Comparison of ENCODE assay signal across 12 mouse cellular contexts in genomic region chr11:102810721-102811485, GRCm38 (mm10). TPM values are rescaled to one million over a fixed set of nuclear protein-coding genes. Genes with fewer than 3 reads are reported as not detected.
A peak's percentile ranks its signal among the peaks of the same experiment; 100 is the strongest.
DNase-seq lines count a peak whose midpoint lies in the region; ATAC-seq and TF ChIP-seq lines count a peak whose summit lies in the region.
"Had no signal": no experiment of that assay in that cellular context is flagged by ENCODE, and none has a peak within 500 bp of the region (broad histone marks: within the 10 kb centered on the region; RNA-seq: fewer than 3 reads in every experiment).

No protein-coding gene starts in this region.

- peaks cover 22% of the 10 kb centered on the region for H3K4me1 ChIP-seq in heart, postnatal 0 days (ENCODE audit: control insufficient read depth, insufficient read depth)
- H3K4me1 ChIP-seq: liver, embryonic 13.5 days had no signal

- H3K27me3 ChIP-seq in heart, postnatal 0 days (ENCODE audit: control insufficient read depth, insufficient read depth, low read length) = no peaks in the 10 kb centered on the region
- H3K27me3 ChIP-seq: embryonic facial prominence, embryonic 15.5 days; hindbrain, embryonic 13.5 days had no signal

- peak overlapping the region; percentile 34; the same call in 1 of the 2 replicates for H3K27ac ChIP-seq in heart, postnatal 0 days (ENCODE audit: low read depth)
- H3K27ac ChIP-seq: embryonic facial prominence, embryonic 15.5 days; hindbrain, embryonic 13.5 days; liver, embryonic 13.5 days had no signal

- TF ChIP-seq CTCF in heart, postnatal 0 days (IDR thresholded peaks at IDR 0.05; ENCODE audit: low read depth) = no peak

- H3K36me3 ChIP-seq in heart, postnatal 0 days (replicated peaks; ENCODE audit: control insufficient read depth, insufficient read depth, low read length) = peaks cover 8% of the 10 kb centered on the region; the same call in 1 of the 2 replicates
- H3K36me3 ChIP-seq: liver, embryonic 13.5 days had no signal

- no peaks in the 10 kb centered on the region for H3K9me3 ChIP-seq in heart, postnatal 0 days (replicated peaks; ENCODE audit: control insufficient read depth, low read length)
- H3K9me3 ChIP-seq: embryonic facial prominence, embryonic 15.5 days; hindbrain, embryonic 13.5 days; liver, embryonic 13.5 days had no signal

- no peak overlapping the region for H3K4me3 ChIP-seq in heart, postnatal 0 days (ENCODE audit: low read depth, low read length)
- H3K4me3 ChIP-seq: embryonic facial prominence, embryonic 15.5 days; hindbrain, embryonic 13.5 days; liver, embryonic 13.5 days had no signal

- no peak overlapping the region for H3K4me2 ChIP-seq in heart, postnatal 0 days (ENCODE audit: low read depth, low read length)
- H3K4me2 ChIP-seq: embryonic facial prominence, embryonic 15.5 days; hindbrain, embryonic 13.5 days; liver, embryonic 13.5 days had no signal

- TF ChIP-seq EP300 in heart, postnatal 0 days (IDR thresholded peaks at IDR 0.05; ENCODE audit: low read depth) = no peak

- DNase-seq in heart, postnatal 0 days (ENCODE audit: low spot score) = no peak
- no peak for DNase-seq in heart, adult 9 months (ENCODE audit: low spot score in 2 of 2)
- DNase-seq in retina, postnatal 1 day = peak; percentile 22
- no peak for DNase-seq in retina, embryonic 14.5 days (ENCODE audit: low spot score)
- peak; percentile 52 for DNase-seq in brain, adult 2 months (ENCODE audit: low read depth, low spot score)
- peak; percentile 40 for DNase-seq in telencephalon, adult 2 months (ENCODE audit: low read depth, low spot score)
- no peak for DNase-seq in yolk sac, embryonic 10.5 days (ENCODE audit: low spot score)
- DNase-seq: heart, adult 18-20 months; kidney, adult 8-10 months; liver, embryonic 13.5 days had no signal

- no peak overlapping the region for H3K9ac ChIP-seq in heart, postnatal 0 days (replicated peaks; ENCODE audit: low read depth, low read length)
- H3K9ac ChIP-seq: embryonic facial prominence, embryonic 15.5 days; hindbrain, embryonic 13.5 days; liver, embryonic 13.5 days had no signal

- no peak for ATAC-seq in heart, postnatal 0 days (ENCODE audit: insufficient read depth, low read depth)

- WGBS in heart, postnatal 0 days = 56% methylated on average over 4 of the region's 4 CpGs

RNA-seq across cellular contexts. Expression of gene Gjc1, which starts 8.6 kb away (rescaled TPM):
- 19.2 and 29.4 TPM in 2 replicates for total RNA-seq in heart, postnatal 0 days (2014; rRNA removed; ENCODE audit: low replicate concordance)
- 41.1 and 42.7 TPM in 2 replicates for polyA plus RNA-seq in heart, postnatal 0 days (2015; fragmentation: Nextera tagmentation; extraction: Ambion mirVana)

RNA-seq across cellular contexts. Expression of gene Higd1b, which starts 24.7 kb away (rescaled TPM):
- total RNA-seq in heart, postnatal 0 days (2014; rRNA removed; ENCODE audit: low replicate concordance) = 4.6 and 38.7 TPM in 2 replicates
- 11.7 and 13.2 TPM in 2 replicates for polyA plus RNA-seq in heart, postnatal 0 days (2015; fragmentation: Nextera tagmentation; extraction: Ambion mirVana)
- polyA plus RNA-seq: liver, embryonic 13.5 days had no signal

RNA-seq across cellular contexts. Expression of gene Adam11, which starts 49.7 kb away (rescaled TPM):
- 7.4 and 13.6 TPM in 2 replicates for total RNA-seq in heart, postnatal 0 days (2014; rRNA removed; ENCODE audit: low replicate concordance)
- polyA plus RNA-seq in heart, postnatal 0 days (2015; fragmentation: Nextera tagmentation; extraction: Ambion mirVana) = 3.2 and 3.4 TPM in 2 replicates

Comparison
In these comparisons a context has a peak if more than half of its experiments do, and no peak if none do; other contexts are left out.
1. DNase-seq: peak in retina, postnatal 1 day (single experiment), brain, adult 2 months (single experiment) and telencephalon, adult 2 months (single experiment); none in heart, postnatal 0 days (single experiment), heart, adult 9 months (0 of 2), retina, embryonic 14.5 days (single experiment) and yolk sac, embryonic 10.5 days (single experiment).